Mouse (Mus musculus) megakaryocyte-erythroid progenitor cell, adult 5-6 weeks (primary cell): ENCODE data around the gene Tbc1d1. TPM values are rescaled to one million over a fixed set of nuclear protein-coding genes. Genes with fewer than 3 reads are reported as not detected.

Experiments used
- ATAC-seq: replicated peaks from 2 replicates; pipeline ENCODE4 v1.8.0; 2016; ENCODE audit warnings: mild to moderate bottlenecking, inconsistent platforms; ENCODE audit not compliant: severe bottlenecking, poor library complexity, low FRiP score, low TSS enrichment
- total RNA-seq, 2 experiments: library from RNA; stranded (forward) in 1 of 2; stranded (reverse) in 1 of 2; fragments of 200-1000, 215-1000 nt in 1 of 2; fragments of >200 nt in 1 of 2; fragmentation: Nextera tagmentation in 1 of 2; gene quantifications; 2 replicates each; pipeline ENCODE4 v1.2.3; 2014 to 2017

Gene Tbc1d1
- total RNA-seq (2014; fragmentation: Nextera tagmentation) (6.7 and 11.3 TPM in 2 replicates), total RNA-seq (2017) (15.8 and 15.9 TPM in 2 replicates)

- peak; percentile 43; the same call in 1 of the 2 replicates for ATAC-seq
Measured at GRCm38 (mm10) chr5:64155861-64156550, at the start of gene Tbc1d1. Gene Tbc1d1 (plus strand): TSS chr5:64156305.

- ATAC-seq: no peak
Measured at GRCm38 (mm10) chr5:64107596-64108289, 48.4 kb upstream of the Tbc1d1 start.

- ATAC-seq: no peak
Measured at GRCm38 (mm10) chr5:64109217-64109616, 46.9 kb upstream of the Tbc1d1 start.

DNA sequence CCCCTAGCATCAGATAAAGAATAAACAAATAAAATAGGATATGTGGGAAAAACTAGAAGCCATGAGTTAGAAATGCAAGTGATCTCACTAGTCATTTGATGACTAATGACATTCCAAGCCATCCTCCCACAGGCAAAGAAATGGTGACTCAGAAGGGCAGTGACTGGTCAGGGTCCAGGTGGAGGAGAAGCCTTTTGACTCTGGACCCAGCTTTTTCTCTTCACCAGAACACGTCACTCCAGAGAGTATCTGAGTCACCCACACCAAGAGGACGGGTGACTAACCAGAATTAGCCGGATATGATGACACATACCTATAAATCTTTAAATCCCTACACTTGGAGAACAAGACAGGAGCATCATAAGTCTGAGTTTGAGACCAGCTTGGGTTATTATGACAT is 43.7 kb upstream of the Tbc1d1 start:
- no peak for ATAC-seq

- no peak for ATAC-seq
Measured at GRCm38 (mm10) chr5:64114210-64114609, 41.9 kb upstream of the Tbc1d1 start.

GRCm38 (mm10) chr5:64117191-64117590 is 38.9 kb upstream of the Tbc1d1 start:
- no peak for ATAC-seq

GRCm38 (mm10) chr5:64125783-64126182 is 30.3 kb upstream of the Tbc1d1 start:
- no peak for ATAC-seq

GRCm38 (mm10) chr5:64131550-64131949 is 24.6 kb upstream of the Tbc1d1 start:
- no peak for ATAC-seq

DNA sequence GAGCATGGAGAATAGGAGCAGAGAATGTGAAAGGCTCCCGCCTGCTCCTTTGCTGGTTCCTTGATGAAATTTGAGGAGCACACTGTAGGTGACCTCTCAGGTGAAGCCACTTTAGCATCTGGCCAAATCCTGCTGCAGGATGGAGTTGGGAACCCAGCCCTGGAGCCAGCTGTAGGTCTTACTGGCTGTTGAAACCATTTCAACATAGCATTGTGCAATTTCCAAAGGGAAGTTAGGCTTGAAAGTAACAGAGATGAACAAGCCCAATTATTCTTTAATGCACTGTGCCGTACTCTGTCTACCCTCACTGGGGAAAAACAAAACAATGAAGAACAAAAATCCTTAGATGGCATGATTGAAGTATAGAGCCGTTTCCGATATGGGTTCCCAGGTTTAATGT is 22.2 kb upstream of the Tbc1d1 start:
- no peak for ATAC-seq

DNA sequence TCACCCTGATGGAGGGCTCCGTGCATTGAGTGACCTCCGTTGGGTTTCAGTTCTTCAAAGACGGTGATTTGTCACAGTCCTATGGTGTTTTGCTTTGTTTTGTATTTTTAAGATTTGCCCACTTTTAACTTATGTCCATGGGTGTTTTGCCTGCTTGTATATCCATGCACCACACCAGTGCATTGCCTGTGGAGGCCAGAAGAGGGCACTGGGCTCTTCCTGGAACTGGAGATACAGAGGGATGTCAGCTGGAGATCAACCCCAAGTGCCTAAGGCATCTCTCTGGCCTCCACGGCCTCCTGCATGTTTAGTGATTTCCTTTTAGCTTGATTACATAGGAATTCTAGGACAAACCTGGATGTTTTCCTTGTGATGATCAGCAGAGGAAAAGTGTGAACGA is 19.8 kb upstream of the Tbc1d1 start:
- peak; percentile 82 for ATAC-seq

GRCm38 (mm10) chr5:64140202-64140601 is 15.9 kb upstream of the Tbc1d1 start:
- no peak for ATAC-seq

DNA sequence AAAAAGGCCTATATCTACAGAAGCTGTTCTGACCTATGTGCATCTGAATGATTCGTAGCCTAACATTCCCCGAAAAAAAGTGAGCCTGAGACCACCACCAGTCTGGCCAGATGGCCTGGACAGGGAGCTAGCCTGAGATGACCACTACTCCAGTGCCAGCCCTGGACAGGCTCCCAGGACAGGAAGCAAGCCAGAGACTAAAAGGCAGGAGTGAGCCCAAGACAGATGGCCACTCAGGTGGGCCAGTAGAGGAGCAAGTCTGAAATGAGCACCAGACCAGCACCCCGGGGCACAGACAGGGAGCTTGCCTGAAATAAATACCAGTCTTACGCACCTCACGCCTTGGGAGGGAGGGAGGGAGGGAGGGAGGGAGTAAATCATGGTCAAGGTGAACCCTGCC is 11.8 kb upstream of the Tbc1d1 start:
- ATAC-seq: no peak

DNA sequence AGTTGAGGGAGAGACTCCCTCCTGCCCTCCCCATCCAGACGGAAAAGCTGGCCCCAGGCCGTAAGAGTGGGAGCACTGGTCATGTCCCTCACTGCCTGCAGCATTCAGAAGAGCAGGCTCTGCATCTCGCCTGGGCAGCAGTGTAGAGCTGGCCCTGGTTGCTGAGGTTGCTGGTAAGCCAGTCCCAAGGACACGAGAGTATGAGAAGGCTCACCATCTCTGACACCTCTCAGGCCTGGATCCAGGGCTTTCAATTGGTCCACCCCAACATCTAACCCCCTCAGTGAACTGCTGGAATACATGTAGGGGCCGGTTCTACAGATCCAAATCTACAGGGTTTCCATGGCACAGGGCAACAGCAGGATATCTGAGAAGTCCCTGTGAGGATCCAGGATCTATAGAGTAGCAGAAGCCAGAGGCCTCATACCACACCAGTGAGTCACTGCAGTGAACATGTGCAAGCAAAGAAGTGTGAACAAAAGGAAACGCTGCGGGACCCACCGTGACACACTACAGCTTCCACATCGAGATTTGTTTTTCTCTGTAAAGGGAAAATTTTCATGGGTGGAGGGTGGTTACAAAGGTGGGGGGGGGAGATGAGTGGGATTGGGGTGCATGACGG is 9.6 kb upstream of the Tbc1d1 start:
- no peak for ATAC-seq

GRCm38 (mm10) chr5:64149184-64150127 is 6.6 kb upstream of the Tbc1d1 start:
- peak; percentile 73 for ATAC-seq

DNA sequence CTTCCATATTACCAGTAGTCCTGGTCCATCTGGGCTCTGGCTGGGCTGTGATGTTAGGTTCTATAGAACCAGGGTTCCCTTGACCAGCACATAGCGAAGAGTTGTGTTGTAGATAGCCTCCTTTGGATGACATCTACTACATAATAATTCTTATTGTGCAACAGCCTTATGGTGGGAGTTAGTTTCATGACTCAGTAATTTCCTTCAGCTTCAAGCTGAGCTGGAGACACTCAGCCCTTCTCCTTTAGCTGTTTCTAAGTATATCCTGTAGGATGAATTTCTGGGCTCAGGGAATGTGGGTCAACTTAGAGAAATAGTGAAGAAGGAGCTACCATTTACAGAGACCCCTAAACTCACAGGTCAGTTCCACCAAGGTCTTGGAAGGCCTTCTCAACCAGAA is 2.8 kb upstream of the Tbc1d1 start:
- ATAC-seq: no peak

DNA sequence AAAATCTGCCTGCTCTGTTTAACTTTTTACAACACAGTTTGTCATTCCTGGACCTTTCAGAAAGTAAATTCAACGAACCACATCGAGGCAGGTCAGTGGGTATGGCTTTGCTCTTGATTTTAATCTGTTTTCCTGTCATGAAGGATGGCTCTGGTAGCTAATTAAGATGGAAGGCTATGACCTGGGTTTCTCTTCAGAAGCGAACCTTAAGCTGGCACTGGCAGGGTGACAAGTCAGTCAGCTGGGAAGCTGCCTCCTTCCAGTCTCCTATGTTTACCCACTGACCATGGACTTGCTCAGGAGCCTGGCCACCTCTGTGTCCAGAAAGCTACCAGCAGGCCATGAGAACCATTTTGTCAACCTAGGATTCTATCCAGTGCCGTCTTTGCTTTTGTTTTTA is 474 bp downstream of the Tbc1d1 start:
- no peak for ATAC-seq

DNA sequence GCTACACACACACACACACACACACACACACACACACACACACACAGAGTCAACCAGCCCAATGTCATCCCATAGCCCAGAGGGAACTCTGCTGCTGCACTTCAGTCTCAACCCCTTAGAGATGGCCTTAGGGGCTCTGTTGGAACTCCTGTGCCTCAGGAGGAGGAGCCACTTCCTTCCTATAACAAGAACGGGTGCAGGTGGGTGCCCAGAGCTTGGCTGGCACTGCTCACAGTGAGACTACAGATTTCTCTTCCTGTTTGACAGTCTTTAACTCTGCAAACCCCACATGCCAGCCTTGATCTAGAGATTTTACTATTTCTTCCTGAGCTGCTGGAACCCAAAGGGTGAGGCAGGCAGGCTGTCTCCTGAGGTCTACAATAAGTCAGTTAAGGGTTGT is 1.8 kb downstream of the Tbc1d1 start:
- ATAC-seq: no peak

DNA sequence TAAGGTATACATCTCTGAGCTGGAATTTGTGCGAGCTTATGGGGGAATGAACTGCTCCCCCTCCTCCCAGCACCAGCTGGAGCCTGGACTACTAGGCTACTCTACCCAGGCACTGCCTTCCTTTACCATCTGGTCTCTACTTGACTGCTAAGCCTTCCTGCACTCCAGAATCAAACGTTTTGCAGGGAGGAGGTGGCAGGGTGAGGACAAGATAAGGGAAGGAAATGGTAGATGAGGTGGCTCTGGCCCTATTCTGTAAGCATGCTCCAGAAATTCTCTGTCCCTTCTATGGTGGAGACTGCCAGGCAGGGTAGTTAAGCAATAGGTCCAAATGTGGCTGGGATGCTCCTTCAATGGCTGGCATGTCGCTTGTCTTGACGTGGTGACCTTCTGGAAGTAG is 2.4 kb downstream of the Tbc1d1 start:
- 0 out of 2 replicates have a peak, but pooled peaks have one; percentile 32 for ATAC-seq

DNA sequence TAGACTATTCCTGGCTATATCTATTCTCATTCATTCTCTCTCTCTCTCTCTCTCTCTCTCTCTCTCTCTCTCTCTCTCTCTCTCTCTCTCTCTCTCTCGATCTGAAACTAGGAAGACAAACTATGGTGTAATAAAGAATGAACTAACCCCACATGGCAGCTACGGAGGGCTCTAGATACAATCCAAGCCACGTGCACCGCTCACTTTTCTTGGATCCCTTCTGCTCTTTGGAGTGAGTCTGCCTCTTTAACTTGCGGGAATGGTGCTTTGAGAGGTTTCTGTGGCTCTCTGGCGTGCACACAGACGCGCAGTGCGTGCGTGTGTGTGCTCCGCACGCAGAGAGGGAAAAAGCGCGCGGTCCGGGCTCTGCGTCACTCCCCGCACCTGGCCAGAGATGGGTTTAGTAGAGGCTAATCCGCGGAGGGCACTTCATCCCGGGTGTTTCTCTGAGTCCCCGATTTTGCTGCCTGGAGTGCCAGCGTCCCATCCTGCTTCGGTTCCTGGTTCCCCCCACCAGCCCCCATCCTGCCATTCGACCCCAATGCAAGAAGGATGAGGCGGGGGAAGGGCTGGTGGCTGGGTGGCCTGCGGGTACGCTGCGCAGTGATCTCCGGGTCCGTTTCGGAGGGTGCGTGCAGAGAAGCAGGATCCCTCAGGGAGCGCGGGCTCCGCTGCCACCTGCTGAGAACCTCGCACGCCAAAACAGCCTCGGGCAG is 3.1 kb downstream of the Tbc1d1 start:
- ATAC-seq: no peak
